Mouse (Mus musculus): ENCODE measurements around the gene Defb6. TPM values are rescaled to one million over a fixed set of nuclear protein-coding genes. Genes with fewer than 3 reads are reported as not detected.

Gene Defb6
- total RNA-seq, 1 experiment, result not detected

DNA sequence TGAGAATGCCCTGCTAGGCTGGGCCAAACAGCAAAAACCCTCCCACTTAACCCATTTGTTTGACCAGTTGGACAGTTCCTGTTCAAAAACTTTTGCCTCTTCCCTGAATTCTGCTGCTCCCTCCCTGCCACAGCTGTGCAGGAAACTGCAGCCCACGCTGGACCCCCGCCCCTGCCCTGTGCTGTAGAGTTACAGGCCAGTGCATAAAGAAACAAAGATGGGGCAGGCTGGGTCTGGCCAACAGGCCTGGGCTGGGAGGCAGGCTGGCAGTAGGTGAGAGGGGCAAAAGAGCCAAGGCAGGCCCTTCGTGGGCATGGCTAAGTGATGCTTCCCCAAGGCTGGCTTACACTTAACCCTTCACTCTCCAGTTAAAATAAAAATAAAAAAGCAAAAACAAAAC is 34.4 kb downstream of the Defb6 start:
- Histone ChIP-seq H3K9ac (ENCODE audit: insufficient read depth, low read depth, low read length, poor library complexity, severe bottlenecking) (no peak overlapping the region), H3K36me3 (ENCODE audit: control insufficient read depth, insufficient read depth, low read length, poor library complexity, severe bottlenecking) (no peaks in the 10 kb centered on the region), H3K9me3 (ENCODE audit: control insufficient read depth, insufficient read depth, low read depth, low read length) (no peaks in the 10 kb centered on the region), H3K4me1 (ENCODE audit: control insufficient read depth in 2 of 2, insufficient read depth in 2 of 2, low read length in 2 of 2, poor library complexity in 1 of 2) (no peaks in the 10 kb centered on the region), H3K27ac (ENCODE audit: insufficient read depth, low read depth, low read length, poor library complexity, severe bottlenecking) (no peak overlapping the region), H3K4me3 (ENCODE audit: insufficient read depth in 1 of 2, low read depth in 1 of 2, low read length in 2 of 2, poor library complexity in 1 of 2, severe bottlenecking in 1 of 2) (no peak overlapping the region)
- in situ Hi-C loops (cut with MboI; ENCODE audit: low sequenced_read_pairs in 2 of 2, unreplicated experiment in 2 of 2), result no loop called here
- DNase-seq (ENCODE audit: low read depth, low spot score), result no peak
- TF ChIP-seq HCFC1 (IDR thresholded peaks at IDR 0.05; ENCODE audit: borderline replicate concordance, insufficient read depth, low read length) (no peak), MAFK (IDR thresholded peaks at IDR 0.05; ENCODE audit: insufficient read depth, low read depth, low read length) (no peak), ZC3H11A (IDR thresholded peaks at IDR 0.05; ENCODE audit: borderline replicate concordance, low read depth, low read length) (no peak), CHD2 (IDR thresholded peaks at IDR 0.05; ENCODE audit: low read depth, low read length) (no peak), ZNF384 (IDR thresholded peaks at IDR 0.05; ENCODE audit: low read depth, low read length) (no peak)

Other genes with a start within 250 kb of the Defb6 start
- not detected in 2 replicates for gene Defb40, start 247.2 kb upstream of the Defb6 start, total RNA-seq (2012; rRNA removed)
- not detected in 2 replicates for gene Defb37, start 234.4 kb upstream of the Defb6 start, total RNA-seq (2012; rRNA removed)
- gene Defb38, start 198.9 kb upstream of the Defb6 start, total RNA-seq (2012; rRNA removed), result not detected in 2 replicates
- gene Defb39, start 160.7 kb upstream of the Defb6 start, total RNA-seq (2012; rRNA removed), result not detected in 2 replicates
- gene Defb12, start 110.6 kb upstream of the Defb6 start, total RNA-seq (2012; rRNA removed), result not detected in 2 replicates
- gene Defb34, start 101.7 kb upstream of the Defb6 start, total RNA-seq (2012; rRNA removed), result not detected in 2 replicates
- not detected in 2 replicates for gene Gm45826, start 84.7 kb upstream of the Defb6 start, total RNA-seq (2012; rRNA removed)
- not detected in 2 replicates for gene Defb14, start 31.1 kb upstream of the Defb6 start, total RNA-seq (2012; rRNA removed)
- not detected in 2 replicates for gene Defb4, start 26.8 kb upstream of the Defb6 start, total RNA-seq (2012; rRNA removed)
- gene Defb46, start 14.4 kb downstream of the Defb6 start, total RNA-seq (2012; rRNA removed), result not detected in 2 replicates
- gene Defb5, start 22.1 kb downstream of the Defb6 start, total RNA-seq (2012; rRNA removed), result not detected in 2 replicates
- gene Defb3, start 67.9 kb downstream of the Defb6 start, total RNA-seq (2012; rRNA removed), result not detected in 2 replicates
- not detected in 2 replicates for gene Defb8, start 222.1 kb downstream of the Defb6 start, total RNA-seq (2012; rRNA removed)